Mouse (Mus musculus): ENCODE measurements around the gene Usp50.
A peak's percentile ranks its signal among the peaks of the same experiment; 100 is the strongest.

Usp50 gene

DNA sequence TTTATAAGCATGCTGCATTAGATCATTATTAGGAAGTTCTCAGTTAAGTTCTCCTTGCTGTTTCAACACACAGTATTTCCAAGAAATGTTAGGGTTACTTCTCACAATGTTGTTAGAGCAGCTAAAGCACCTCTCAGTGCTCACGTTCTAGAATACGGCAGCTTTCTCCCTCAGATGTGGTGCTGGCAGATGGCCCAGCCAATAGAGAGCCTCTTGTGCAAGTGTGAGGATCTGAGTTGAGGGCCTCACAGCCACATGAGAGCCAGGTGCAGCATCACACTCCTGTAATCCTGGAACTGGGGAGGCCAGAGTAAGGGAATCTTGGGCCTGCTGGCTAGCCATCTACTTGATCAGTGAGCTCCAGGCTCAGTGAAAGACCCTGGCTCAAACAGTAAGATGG lies 43.0 kb downstream of the Usp50 start:
- DNase-seq: peak; percentile 71 to 88

DNA sequence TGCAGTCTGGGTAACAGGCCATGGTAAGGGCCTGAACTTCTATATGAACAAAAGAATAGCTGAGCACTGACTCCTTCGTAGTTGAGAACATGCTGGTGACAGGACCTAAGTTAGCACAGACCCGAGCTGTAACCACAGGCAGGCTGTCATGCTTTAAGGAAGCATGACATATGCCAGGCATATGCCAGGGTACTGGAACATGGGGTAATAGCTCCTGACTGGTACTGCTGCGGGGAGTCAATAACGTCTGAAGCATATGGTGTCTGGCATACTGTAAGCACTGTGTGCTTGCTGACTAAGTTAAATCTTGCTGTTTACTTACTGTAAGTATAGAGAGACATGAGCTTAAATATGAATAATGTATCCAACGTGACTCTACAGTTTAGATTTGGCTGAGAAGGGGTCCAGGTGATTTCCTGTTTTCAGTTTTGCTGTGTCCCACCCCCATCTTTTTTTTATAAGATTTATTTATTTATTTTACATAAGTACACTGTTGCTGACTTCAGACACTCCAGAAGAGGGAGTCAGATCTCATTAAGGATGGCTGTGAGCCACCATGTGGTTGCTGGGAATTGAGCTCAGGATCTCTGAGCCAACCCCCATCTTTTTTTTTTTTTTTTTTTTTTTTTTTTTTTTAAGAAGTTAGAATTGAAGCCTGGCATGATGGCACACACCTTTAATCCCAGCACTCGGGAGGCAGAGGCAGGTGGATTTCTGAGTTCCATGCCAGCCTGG lies 47.8 kb downstream of the Usp50 start:
- no peak for DNase-seq

DNA sequence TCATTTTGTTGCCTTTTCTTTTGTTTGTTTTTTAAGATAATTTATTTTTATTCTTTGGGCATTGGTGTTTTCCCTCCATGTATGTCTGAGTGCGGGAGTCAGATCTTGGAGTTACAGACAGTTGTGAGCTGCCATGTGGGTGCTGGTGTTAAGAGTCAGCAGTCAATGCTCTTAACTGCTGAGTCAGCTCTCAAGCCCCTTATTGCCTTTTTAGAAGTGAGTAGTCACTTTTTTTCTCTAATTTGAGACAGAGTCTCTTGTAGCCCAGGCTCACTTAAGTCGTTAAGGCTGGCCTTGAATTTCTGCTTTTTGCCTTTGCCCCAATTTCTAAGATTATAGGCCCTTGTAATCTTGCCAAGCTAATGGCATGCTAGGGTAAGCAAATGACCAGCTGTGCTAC lies 52.8 kb downstream of the Usp50 start:
- DNase-seq: no peak

DNA sequence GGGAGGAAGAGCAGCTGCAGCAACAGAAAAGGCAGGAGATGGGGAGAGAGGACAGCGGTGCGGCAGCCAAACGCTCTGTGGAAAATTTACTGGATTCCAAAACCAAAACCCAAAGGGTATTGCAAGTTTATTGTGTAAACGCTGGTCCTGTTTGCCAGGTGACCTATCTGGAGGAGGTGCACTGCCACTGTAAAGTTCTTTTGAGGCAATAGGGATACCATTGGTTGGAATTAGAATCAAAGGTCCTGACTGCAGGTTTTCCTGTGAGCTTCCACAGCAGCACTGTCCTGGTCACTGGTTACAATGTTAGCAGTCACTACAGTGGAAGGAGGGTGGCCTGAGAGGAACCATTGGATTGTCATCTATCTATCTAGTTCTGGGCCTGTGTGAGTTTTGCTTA lies 54.1 kb downstream of the Usp50 start:
- DNase-seq: no peak

DNA sequence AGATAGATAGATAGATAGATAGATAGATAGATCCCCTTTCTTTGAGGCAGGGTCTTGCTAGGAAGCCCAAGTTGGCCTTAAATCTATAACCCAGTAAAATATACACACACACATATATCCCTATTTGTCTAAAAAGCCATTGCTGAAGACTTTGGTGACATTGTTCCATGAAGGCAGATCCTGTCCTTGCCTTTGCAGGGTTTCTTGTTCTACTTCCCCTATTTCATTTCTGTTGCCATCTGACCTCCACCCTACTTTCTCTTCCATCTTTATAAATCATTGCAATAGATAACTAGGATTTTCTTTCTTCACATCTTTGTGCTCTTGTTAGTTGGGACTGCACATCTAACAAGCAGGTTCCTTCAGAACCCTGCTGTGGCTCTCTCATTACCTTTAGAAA lies 70.3 kb downstream of the Usp50 start:
- no peak for DNase-seq

DNA sequence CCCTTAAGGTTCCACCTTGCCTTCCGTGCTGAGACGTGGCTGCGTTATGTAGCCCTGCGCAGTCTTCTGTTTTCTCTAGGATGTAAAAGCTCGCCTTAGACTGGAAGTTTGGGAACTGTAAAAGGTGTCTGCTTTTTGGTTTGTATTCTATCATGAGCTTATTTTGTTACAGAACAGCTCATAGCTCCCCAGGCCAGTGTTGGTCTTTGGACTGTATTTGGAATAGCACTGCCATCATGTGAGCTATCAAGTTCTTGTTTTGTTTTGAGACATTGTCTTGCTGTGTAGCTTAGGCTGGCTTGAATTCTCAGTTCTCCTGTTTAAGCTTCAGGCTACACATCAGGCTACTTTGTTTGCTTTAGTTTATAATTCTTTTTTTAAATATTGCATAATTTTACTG lies 70.7 kb downstream of the Usp50 start:
- no peak for DNase-seq

DNA sequence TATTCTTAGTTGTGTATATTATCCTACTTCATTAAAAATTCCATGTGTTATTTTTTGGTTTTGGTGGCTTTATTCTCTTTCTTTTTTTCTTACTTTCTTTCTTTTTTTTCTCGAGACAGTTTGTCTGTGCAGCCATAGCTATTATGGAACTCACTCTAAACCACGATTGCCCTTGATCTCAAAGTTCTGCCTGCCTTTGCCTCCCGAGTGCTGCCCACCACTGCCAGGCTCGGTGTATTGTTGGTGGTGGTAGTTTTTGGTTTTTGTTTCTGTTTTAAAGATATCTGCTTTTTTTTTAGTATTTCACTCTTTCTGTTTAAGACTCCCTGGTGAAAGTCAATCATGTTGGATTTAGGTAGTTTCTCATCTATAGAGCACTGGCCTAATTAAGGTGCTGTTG lies 74.9 kb downstream of the Usp50 start:
- DNase-seq: no peak

DNA sequence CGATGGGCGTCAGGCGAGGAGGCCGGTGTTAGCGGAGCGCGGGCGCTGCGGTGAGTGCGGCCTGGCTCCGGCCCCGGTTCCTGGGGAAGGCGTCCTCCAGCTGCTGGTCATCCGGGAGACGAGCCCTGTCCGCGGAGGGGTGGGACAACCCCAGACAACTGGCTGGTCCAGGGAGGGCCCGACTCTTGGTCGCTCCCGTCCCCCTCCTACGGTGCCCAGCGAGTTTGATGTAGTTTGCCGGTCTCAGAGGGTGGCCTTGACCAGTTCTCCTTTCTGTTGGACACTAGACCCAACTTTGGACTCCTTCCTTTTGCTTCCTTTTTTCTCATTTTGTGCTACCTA lies 75.9 kb downstream of the Usp50 start:
- DNase-seq: no peak

DNA sequence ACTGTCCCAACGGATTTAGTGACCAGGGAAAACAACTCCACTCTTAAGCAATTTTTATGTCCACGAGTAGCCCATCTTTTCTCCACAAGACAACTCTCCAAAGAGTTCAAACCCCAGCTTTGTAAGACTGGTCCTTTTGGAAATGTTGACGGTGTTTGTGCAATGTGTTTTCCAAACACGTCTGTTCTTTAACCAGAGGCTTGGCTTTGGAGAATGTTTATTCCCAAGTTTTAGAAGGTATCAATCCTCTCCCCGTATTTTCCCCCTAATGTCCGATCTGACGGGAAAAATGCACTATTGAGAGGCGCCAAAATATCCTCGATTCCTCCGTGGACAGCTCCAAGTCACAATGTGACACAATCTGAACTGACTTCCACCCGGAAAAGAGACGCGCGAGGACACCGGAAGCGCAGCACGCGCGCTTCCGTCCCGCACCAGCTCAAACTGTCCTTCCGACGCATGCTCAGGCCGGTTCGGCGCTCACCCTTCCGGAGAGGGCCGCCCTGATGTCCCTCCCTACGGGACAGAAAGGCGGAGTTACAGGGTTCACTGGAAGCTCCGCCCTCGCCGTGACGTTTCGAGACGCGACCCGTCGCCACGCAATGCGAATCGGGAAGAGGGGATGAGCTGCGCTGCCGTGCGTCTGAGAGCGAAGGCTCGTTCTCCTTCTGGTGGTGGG lies 76.4 kb downstream of the Usp50 start, which contains the start of gene Usp8:
Usp8 (plus strand) TSS at position 570 of the 679 bp plus-strand sequence.
- DNase-seq: peak; percentile 98 to 99

DNA sequence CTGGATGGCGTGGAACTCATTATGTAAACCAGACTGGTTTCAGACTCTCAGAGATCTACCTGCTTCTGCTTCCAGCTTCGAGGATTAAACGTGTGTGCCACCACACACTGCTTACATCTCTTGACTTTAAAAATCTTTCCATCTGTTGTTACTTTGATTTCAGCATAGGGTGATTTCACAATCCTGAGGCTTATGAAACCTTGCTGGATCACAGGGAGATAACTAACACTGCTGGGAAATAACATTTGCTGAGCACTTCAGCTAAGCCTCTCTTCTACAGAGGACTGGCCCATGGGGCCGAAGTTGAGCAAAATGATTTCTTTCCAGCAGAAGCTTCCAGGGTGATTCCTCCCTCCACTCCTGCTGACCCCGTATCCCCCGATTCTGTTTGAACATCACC lies 88.0 kb downstream of the Usp50 start:
- peak in 1 of 2 experiments; percentile 27 for DNase-seq

DNA sequence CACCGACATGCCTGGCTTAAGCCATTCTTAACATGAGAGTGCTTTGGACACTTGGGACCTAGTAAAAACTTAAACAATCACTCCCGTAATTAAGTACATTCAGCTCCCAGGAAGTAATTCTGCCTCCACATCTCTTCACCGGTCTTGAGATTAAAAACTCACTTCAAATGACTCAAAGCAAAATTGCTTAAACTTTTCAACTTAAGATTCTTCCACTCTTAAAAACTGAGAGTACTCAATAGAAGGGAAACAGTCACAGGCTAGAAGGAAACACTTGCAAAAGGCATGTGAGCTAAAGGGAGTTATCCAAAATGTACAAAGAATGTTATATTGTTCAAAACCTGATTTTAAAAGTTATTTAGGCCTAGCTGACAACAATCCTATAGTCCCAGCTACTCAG lies 92.0 kb downstream of the Usp50 start:
- no peak for DNase-seq

DNA sequence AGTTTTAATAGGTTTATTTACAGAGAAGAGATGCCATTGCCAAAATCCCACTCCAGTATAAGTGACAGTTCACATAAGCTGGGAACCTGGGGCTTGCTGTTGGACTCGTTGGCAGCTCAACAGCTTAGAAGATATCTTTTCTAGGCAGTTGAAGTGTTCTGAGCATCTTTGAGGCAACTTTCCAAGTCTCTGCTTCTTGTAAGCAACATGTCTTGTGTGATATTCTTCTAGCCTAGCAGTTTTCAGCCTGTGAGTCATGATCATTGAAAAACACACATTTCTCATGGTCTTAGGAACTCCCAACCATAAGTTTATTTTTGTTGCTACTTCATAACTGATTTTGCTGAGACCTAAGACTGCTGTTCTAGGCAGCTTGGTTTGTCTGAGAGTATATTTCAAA lies 100.3 kb downstream of the Usp50 start:
- DNase-seq: no peak

DNA sequence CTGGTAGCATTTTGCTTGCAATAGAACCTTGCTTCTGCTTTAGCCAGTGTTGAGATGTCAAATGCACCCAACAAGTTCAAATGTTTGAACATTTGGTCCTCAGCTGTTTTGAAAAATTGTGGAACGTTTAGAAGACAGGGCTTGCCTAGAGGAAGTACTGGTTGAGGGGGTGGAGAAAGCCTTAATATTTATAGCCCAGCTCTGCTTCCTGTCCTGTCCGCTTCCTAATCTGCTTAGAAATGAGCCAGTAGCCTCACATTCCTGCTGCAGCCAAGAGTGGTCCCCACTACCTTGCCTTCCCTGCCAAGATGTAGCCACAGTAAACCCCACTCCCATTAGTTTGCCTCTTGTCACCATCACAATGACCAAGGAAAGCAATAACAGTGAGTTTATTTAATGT lies 100.9 kb downstream of the Usp50 start:
- DNase-seq: no peak

DNA sequence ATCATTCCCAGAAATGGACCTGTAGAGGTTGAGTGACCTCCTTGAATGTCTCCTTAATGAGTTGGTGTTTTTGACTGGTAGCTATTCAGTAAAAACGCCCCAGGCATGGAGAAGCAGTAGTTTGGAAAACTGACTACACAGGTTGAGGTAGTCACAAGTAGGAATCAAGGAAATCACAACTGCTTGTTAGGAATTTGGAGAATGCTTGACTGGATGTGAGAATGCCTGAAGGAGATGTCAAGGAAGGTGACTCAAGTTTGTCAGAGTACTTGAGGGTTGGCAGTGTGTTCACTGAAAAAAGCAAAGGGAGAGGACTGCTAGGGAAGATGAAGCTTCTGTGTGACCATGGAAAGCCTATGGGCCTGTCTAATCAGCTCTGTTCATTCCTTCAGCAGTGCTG lies 105.9 kb downstream of the Usp50 start:
- DNase-seq: no peak

DNA sequence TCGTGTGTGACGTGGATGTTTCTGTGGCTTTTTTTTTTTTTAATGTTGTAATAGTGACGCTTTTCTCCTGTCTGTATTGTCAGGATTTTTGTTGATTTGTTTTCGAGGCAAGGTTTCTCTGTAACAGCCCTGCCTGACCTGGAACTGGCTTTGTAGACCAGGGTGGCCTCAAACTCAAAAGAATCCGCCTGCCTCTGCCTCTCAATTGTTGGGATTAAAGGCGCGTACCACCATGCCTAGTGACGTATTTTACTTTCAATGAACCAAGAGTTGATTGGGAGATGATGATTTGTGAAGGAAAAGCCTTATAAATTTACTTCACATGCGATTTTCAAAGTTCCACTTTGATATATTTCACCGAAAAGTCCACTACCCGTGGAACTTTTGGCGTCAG lies 107.2 kb downstream of the Usp50 start, which contains the start of gene Gabpb1:
Gabpb1 (minus strand) TSS at position 216 of the 394 bp plus-strand sequence.
- DNase-seq: no peak

DNA sequence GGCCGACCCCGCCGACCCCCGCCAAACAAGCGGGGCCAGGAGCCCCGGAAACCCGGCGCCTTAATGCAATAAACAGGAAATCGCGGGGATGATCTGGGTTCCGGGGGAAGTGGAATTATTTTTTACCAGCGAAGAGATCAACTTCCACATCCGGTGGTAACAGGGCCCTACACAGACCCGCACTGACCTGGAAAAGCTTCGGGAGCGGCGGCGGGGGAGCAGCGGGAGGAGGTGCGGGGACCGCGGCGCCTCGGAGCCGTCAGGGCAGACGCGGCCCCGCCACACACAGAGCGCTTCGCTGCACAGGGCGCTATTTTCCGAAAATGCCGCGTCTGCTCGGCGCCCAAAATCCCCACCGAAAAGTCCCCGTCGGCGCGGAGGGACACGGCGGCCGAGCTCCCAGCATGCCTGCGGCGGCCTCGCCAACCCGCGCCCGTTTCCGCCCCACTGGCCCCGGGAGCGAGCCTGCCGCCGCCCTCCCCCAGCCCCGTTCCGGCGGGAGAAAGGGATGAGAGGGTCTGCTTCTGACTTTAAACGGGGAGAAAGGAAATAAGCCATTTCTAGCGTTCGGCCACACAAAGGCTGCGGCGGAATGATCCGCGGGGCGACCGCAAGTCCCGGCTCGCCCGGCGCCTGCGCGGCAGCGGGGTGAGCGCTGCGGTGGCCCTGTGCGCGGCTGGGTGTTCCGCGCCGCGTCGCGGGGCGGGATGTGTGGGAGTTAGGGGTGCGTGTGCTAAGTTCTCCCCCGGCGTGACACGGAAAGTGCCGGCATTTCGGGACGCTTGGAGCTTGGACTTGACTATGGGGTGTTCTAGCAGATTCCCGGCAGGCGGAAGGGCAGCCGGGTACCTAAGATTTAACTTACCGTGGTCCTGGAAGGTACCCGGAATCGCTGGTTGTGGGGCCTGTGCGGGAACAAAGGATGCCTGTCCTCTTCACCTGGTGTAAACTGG lies 107.8 kb downstream of the Usp50 start:
- peak; percentile 91 to 95 for DNase-seq

DNA sequence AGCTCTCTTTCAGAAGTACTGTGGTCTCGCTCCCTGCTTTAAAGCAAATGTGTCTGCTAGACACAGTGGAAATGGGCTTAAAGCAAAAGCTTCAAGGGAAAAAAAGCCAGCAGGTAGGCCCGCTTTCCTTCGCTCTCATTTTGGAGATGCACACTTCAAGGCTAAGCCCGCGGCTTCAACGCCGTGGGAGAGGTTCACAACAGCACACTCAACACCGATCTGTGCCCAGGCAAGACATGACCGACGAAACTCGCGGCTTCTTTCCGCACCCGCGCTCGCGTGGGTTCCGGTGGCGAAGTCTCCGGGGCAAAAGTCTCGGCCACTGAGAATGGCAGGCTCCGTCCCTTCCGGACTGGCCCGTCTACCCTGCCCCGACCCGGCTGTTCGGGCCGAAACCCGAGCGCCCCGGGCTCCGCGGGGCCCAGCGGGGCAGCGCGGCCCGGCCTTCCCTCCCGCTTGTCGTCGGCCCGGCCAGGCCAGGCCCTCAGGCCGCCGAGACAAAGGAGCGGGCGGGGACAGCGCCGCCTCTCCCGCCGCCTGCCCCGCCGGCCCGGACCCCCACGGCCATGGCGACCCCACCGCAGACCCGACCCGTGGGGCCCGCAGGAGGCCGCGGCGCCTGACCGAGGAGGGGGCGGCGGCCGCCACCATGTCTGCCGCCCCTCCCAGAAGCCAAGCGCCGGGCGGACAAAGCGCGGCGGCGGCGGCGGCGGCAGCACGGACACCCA lies 108.7 kb downstream of the Usp50 start:
- peak; percentile 70 to 74 for DNase-seq

DNA sequence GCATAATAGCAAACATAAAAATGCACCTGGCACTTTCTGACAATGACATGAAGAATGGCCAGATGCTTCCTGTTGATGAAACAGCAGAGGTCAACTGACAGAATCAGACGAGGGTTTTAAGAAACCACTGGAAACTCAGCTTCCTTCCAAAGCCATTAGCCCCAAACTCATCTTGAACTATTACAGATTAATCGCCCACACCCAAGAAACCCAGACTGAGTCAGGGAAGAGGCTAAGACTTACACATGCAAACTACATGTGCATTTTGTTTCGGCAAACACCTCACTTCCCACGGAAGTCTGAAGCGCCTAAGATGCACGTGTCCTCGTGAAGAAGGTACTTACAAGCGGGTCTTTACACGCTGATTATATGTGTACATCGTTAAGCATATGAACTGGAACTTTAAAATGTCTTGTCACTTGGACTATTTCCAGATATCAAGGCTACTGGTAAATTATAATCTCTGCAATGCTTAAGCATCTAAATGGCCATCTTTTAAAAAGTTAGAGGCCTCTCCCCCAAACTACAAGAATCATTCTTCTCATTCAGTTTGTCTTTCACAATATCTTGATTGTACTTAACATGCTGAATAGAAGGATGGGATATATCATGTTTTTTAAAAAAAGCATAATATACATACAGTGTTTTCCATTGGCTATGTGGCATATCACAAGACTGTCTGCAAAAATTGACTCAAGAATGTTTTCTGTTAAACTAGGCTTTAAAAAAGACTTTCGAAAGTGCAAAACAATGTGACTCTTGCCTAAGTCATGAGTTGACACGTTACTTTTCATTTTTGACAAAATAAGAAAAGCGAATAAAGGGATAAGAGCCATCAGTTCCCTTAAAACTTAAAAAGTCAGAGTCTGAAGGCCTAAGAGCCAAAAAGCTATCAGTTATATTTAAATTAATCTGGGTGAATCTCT lies 109.7 kb downstream of the Usp50 start:
- DNase-seq: no peak

DNA sequence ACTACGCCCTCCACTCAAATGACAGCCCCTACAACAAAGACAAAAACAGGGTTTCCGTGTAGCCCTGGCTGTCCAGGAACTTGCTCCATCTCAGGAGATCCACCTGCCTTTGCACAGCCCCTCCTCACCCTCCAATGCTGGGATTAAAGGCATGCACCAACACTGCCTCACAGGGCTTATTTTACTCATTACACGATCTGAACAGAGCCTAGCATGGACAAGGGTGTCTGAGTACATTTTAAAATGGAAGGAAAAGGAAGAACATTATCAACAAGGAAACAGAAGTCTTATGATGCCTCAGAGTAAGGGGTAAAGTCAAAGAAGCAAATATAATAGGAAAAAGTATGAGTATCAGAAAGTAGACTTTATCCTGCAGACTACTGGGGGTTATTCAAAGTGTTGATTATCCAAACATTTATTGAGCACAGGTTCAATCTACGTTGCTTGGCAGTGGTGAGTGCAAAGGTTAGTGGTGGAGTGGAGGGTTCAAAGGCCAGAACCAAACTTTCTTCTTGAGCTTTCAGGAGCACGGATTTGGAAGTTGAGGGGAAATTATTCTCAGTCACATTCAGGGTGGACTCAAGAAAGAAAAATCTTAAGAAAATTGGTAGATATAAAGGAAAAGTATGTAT lies 114.5 kb downstream of the Usp50 start:
- DNase-seq: no peak

DNA sequence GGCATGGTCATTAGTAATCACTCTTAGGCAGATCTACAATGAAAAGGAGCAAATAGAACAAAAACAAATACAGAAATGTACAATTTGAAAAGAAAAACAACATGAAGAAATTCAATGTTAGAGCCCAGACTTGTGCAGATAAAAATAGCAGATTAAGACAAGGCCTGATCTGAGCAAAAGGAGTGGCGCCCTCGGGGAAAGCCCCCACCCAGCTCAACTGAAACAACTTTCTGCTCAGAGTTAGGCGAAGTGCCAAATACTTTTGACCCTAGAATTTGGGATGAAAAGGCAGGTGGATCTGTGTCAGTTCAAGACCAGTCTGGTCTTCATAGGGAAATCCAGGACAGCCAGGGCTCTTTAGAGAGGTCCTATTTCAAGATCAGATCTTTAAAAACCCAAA lies 117.3 kb downstream of the Usp50 start:
- DNase-seq: no peak

DNA sequence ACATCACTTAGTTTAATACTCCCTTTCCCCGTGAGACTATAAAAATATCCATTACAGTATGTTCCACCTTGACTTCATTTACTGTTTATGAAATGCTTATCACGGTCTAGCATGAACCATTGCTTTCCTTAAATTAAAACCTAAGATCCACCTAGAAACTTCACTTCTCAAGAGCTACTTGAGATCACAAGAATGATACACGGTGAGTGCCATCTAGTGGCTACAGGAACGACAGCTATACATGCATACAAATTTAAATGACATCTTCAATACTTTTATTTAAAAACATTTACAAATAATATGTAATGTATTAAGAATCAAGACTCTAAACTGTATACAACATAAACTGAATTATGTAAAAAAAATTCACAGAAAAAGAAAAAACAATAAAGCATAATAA lies 119.8 kb downstream of the Usp50 start:
- peak in 1 of 2 experiments; percentile 34 for DNase-seq

All from lung, postnatal 4 days (tissue).